Mouse (Mus musculus): ENCODE measurements around the gene Zfp473.

- TF ChIP-seq CTCF (conservative IDR thresholded peaks at IDR 0.05; ENCODE audit: low read length) (no peak), NANOG (IDR thresholded peaks at IDR 0.05; ENCODE audit: borderline replicate concordance, low read length) (no peak)
Measured at GRCm38 (mm10) chr7:44741361-44741760, 9.5 kb downstream of the Zfp473 start.

All from E14TG2a.4 (cell line).